Mouse (Mus musculus) olfactory bulb, adult 2 months (tissue): ENCODE results near the gene Chchd6.

ENCODE experiments used
- CTCF ChIP-seq: fragments of 200-500 bp; IDR thresholded peaks from 2 replicates; pipeline ENCODE4 v1.5.1; 2012; ENCODE audit warnings: low read depth, mild to moderate bottlenecking, low read length, moderate library complexity; ENCODE audit not compliant: insufficient read depth
- POLR2A ChIP-seq: fragments of 200-500 bp; IDR thresholded peaks from 2 replicates; pipeline ENCODE4 v1.6.1; 2012; ENCODE audit warnings: mild to moderate bottlenecking, low read depth, low read length, moderate library complexity; ENCODE audit not compliant: insufficient read depth

- TF ChIP-seq POLR2A: no peak
- TF ChIP-seq CTCF: no peak
Observed at GRCm38 (mm10) chr6:89607999-89608398, 12.5 kb upstream of the Chchd6 start.
